Mouse (Mus musculus) adrenal gland (tissue): Measurements from ENCODE around the gene Arel1.

ENCODE experiments used
- intact Hi-C: fragments of 180-260 bp; cut with DNase I; formaldehyde crosslinking; loops from one replicate; pipeline ENCODE4 v1.15.1; 2025

Gene Arel1

GRCm38 (mm10) chr12:84907627-84908480 is 62.8 kb downstream of the Arel1 start:
- intact Hi-C loops: no loop called here

GRCm38 (mm10) chr12:84907024-84907626 is 63.6 kb downstream of the Arel1 start:
- intact Hi-C loops: no loop called here

- intact Hi-C loops: no loop called here
Observed at GRCm38 (mm10) chr12:84904399-84904798, 66.3 kb downstream of the Arel1 start.

GRCm38 (mm10) chr12:84900317-84900716 is 70.4 kb downstream of the Arel1 start:
- intact Hi-C loops: no loop called here

GRCm38 (mm10) chr12:84897322-84897721 is 73.4 kb downstream of the Arel1 start:
- intact Hi-C loops: no loop called here

- intact Hi-C loops: no loop called here
Observed at GRCm38 (mm10) chr12:84896235-84896634, 74.5 kb downstream of the Arel1 start.

GRCm38 (mm10) chr12:84893648-84894628 is 76.8 kb downstream of the Arel1 start:
- intact Hi-C loops: no loop called here

- intact Hi-C loops: no loop called here
Observed at GRCm38 (mm10) chr12:84890289-84890688, 80.4 kb downstream of the Arel1 start.

- intact Hi-C loops: no loop called here
Observed at GRCm38 (mm10) chr12:84885107-84885876, 85.4 kb downstream of the Arel1 start.

GRCm38 (mm10) chr12:84884423-84885076 is 86.2 kb downstream of the Arel1 start:
- intact Hi-C loops: no loop called here

GRCm38 (mm10) chr12:84882796-84883195 is 87.9 kb downstream of the Arel1 start:
- intact Hi-C loops: no loop called here

- intact Hi-C loops: no loop called here
Observed at GRCm38 (mm10) chr12:84880091-84880490, 90.6 kb downstream of the Arel1 start.

- intact Hi-C loops: loop anchor here (5.0 to 10.0 kb wide), 3 partner anchors 64 to 158 kb away; no protein-coding TSS in a partner anchor
Observed at GRCm38 (mm10) chr12:84876481-84877121, 94.1 kb downstream of the Arel1 start, which contains the start of gene Ltbp2. Gene Ltbp2, minus strand, starts transcription at chr12:84876532.

GRCm38 (mm10) chr12:84875761-84876480 is 94.8 kb downstream of the Arel1 start:
- intact Hi-C loops: loop anchor here (5.0 to 10.0 kb wide), 3 partner anchors 64 to 159 kb away; no protein-coding TSS in a partner anchor

GRCm38 (mm10) chr12:84873434-84873833 is 97.3 kb downstream of the Arel1 start:
- intact Hi-C loops: loop anchor here (10.0 kb wide), 1 partner anchor 161 kb away; no protein-coding TSS in a partner anchor

GRCm38 (mm10) chr12:84872310-84872709 is 98.4 kb downstream of the Arel1 start:
- intact Hi-C loops: loop anchor here (10.0 kb wide), 1 partner anchor 162 kb away; no protein-coding TSS in a partner anchor
